Mouse (Mus musculus) neural tube, embryonic 14.5 days (tissue): ENCODE measurements around the gene Cd300ld2. TPM values are rescaled to one million over a fixed set of nuclear protein-coding genes. Genes with fewer than 3 reads are reported as not detected.
"Not testable (repeated sequence)": the region's sequence is repeated elsewhere in the genome, so short reads cannot be mapped to it uniquely, and the experiment has no call there.

Source experiments
- ATAC-seq: fragments of 200-750 bp; cut with Nextera tagmentation; 2 replicates; pipeline ENCODE4 v1.8.0; 2017; ENCODE audit warnings: low read depth, mild to moderate bottlenecking, moderate TSS enrichment, moderate library complexity
- H3K27ac ChIP-seq: fragments of 300-500 bp; sonication (generic); 2 replicates; pipeline ENCODE4 v1.5.1; 2014; ENCODE audit warnings: low read depth, mild to moderate bottlenecking, control low read depth, low read length, moderate library complexity, mixed read lengths
- H3K27me3 ChIP-seq: fragments of 300-500 bp; sonication (generic); 2 replicates; pipeline ENCODE4 v1.6.1; 2014; ENCODE audit warnings: low read length; ENCODE audit not compliant: control insufficient read depth, insufficient read depth
- H3K36me3 ChIP-seq: fragments of 300-500 bp; sonication (generic); 2 replicates; pipeline ENCODE4 v1.6.1; 2014; ENCODE audit warnings: low read length, mixed read lengths; ENCODE audit not compliant: control insufficient read depth, insufficient read depth
- H3K4me1 ChIP-seq: fragments of 300-500 bp; sonication (generic); 2 replicates; pipeline ENCODE4 v1.6.1; 2014; ENCODE audit warnings: low read length; ENCODE audit not compliant: control insufficient read depth, insufficient read depth
- H3K4me2 ChIP-seq: fragments of 300-500 bp; sonication (generic); 2 replicates; pipeline ENCODE4 v1.6.1; 2014; ENCODE audit warnings: mild to moderate bottlenecking, low read depth, low read length, control low read depth
- H3K4me3 ChIP-seq: fragments of 300-500 bp; sonication (generic); 2 replicates; pipeline ENCODE4 v1.5.1; 2014; ENCODE audit warnings: low read depth, low read length, control low read depth, mixed read lengths
- H3K9ac ChIP-seq: fragments of 300-500 bp; sonication (generic); replicated peaks from 2 replicates; pipeline ENCODE4 v1.6.1; 2014; ENCODE audit warnings: low read depth, mild to moderate bottlenecking, control low read depth, low read length, mixed read lengths
- H3K9me3 ChIP-seq: fragments of 300-500 bp; sonication (generic); 2 replicates; pipeline ENCODE4 v1.6.1; 2016; ENCODE audit warnings: low read length; ENCODE audit not compliant: control insufficient read depth
- WGBS: fragments of 180-500 bp; shearing (Covaris S2); extraction: QIAGEN DNeasy Blood & Tissue Kit; methylation state at CpG from one replicate; pipeline ENCODE4 v1.1.7; 2014; 5-methylcytosine and 5-hydroxymethylcytosine counted together
- polyA plus RNA-seq: library from polyadenylated mRNA; unstranded; fragments of >200 nt; fragmentation: Nextera tagmentation; extraction: Ambion mirVana; gene quantifications from 2 replicates; pipeline ENCODE4 v1.2.1, GENCODE M21; 2014

Gene Cd300ld2
- polyA plus RNA-seq, result not detected in 2 replicates

DNA sequence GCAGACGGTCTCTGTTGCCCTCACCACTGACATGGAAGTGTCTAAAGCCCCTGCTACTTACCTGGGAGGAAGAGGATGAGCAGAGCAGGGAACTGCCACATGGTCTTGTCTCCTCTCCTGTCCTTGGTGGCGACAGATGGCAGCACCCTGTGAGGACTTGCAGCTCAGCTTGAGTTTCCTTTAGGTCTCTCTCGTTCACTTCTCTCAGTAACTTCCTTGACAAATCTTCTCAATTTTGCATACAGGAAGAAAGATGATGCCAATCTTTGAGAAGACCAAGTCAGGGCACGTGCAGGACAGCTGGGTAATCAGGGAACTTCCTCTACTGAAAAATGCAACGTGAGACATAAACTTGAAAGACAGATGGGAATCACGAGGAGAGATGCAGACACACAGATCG lies at the start of gene Cd300ld2:
Gene Cd300ld2 (minus strand): TSS at position 101 of the 400 bp plus-strand sequence.
- not testable (repeated sequence) for H3K4me2 ChIP-seq, H3K9ac ChIP-seq, ATAC-seq, H3K27me3 ChIP-seq, H3K4me3 ChIP-seq, H3K9me3 ChIP-seq, H3K27ac ChIP-seq, H3K36me3 ChIP-seq, H3K4me1 ChIP-seq
- no CpG with 5 or more reads among the region's 7 CpGs for WGBS

DNA sequence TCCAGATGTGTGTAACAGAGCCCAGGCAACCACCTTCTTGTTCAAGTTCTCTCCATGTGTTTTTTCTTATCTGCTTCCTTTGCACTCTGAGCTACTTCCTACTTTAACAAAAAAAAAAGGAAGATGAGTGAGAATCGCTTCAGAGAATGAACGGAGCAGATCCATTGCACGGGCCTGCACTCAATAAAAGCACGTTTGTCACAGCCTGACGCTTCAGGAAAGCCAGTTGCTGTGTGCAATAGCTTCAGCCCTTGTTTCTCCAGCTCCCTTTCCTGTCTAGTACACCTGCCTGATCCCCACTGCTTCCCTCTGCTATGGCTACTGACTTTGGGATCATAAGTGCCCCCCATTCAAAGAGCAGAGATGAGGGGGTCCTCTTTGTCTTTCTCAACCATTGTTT lies 46.1 kb upstream of the Cd300ld2 start, which contains the start of gene Cd300e:
Gene Cd300e (minus strand): TSS at position 101 of the 400 bp plus-strand sequence.
- no peak for ATAC-seq
- Histone ChIP-seq H3K27ac (no peak within 1 kb of the TSS), H3K9me3 (no peaks in the 10 kb centered on the region), H3K36me3 (no peaks in the 10 kb centered on the region), H3K27me3 (no peaks in the 10 kb centered on the region), H3K9ac (no peak within 1 kb of the TSS), H3K4me3 (no peak within 1 kb of the TSS), H3K4me2 (no peak within 1 kb of the TSS), H3K4me1 (no peaks in the 10 kb centered on the region)
- WGBS, result 31% methylated on average over 5 of the region's 5 CpGs

DNA sequence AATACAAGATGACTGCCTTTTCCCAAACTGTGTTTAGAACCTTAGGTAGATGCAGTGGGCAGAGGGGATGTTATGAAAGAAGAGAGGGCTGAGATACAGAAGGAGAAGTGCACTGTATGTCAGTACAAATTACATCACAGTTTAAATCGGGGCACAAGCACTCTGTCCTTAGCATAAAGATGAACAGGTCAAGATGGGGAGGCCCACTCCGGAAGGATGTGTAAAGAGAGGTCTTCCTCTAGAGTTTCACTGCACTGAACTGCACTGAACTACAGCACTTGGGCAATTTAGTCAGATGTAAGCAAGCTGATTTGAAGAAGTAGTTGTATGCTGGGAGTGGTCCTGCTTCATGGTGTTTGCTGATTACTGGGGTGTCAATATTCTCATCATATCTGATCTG lies 43.8 kb upstream of the Cd300ld2 start:
- WGBS, result 87% methylated on average over 2 of the region's 2 CpGs

DNA sequence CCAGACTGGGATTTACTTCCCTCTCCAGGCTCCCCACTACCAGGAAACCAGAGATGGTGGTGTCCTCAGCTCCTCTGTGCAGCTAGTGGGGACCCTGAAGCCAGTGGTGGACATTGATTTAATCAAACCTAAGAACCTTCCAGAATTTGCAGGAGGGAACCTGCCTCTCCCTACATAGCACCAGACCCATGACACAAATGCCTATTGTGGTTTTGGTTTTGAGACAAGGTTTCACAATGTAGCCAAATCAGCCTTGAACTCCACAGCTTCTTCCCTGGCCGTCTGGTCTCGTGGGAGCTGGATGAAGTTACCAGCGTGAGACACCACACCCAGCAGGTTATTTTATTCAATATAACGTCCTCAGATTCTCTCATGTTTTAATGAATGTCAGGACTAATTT lies 42.7 kb upstream of the Cd300ld2 start:
- Histone ChIP-seq H3K4me2 (no peak overlapping the region), H3K9me3 (no peaks in the 10 kb centered on the region), H3K9ac (no peak overlapping the region), H3K27ac (no peak overlapping the region), H3K27me3 (no peaks in the 10 kb centered on the region), H3K36me3 (no peaks in the 10 kb centered on the region), H3K4me1 (no peaks in the 10 kb centered on the region), H3K4me3 (no peak overlapping the region)
- no peak for ATAC-seq
- 86% methylated on average over 4 of the region's 4 CpGs for WGBS

More for the DNA sequence above, 43.8 kb upstream of the Cd300ld2 start:
- no peaks in the 10 kb centered on the region for H3K4me1 ChIP-seq
- no peaks in the 10 kb centered on the region for H3K36me3 ChIP-seq
- H3K9ac ChIP-seq, result no peak overlapping the region
- no peak overlapping the region for H3K27ac ChIP-seq
- no peaks in the 10 kb centered on the region for H3K9me3 ChIP-seq
- H3K4me2 ChIP-seq, result no peak overlapping the region
- H3K27me3 ChIP-seq, result no peaks in the 10 kb centered on the region
- no peak overlapping the region for H3K4me3 ChIP-seq
- ATAC-seq, result no peak

DNA sequence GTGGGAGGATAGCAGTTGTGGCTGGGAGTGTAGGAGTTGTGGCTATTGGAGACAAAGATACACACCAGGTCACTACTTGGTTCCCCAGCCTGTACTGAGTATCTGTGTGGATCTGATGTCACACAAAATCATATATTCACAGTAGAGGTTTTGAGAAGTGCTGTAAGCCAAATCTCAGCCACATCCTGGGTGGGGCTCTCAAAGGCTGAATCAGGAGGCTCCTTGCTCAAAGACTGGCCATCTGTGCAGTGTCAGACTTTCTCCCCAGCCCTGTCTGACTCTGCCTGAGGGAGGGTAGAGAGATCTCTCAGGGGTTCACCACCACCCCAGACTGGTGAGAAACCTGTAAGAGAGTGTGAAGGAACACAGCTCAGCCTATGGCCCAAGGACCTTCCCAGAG lies 38.5 kb upstream of the Cd300ld2 start:
- no peak overlapping the region for H3K4me3 ChIP-seq
- H3K4me2 ChIP-seq, result no peak overlapping the region
- ATAC-seq, result no peak
- H3K27ac ChIP-seq, result no peak overlapping the region
- no peak overlapping the region for H3K9ac ChIP-seq
- H3K36me3 ChIP-seq, result no peaks in the 10 kb centered on the region
- no peaks in the 10 kb centered on the region for H3K9me3 ChIP-seq
- no peaks in the 10 kb centered on the region for H3K27me3 ChIP-seq
- H3K4me1 ChIP-seq, result no peaks in the 10 kb centered on the region

DNA sequence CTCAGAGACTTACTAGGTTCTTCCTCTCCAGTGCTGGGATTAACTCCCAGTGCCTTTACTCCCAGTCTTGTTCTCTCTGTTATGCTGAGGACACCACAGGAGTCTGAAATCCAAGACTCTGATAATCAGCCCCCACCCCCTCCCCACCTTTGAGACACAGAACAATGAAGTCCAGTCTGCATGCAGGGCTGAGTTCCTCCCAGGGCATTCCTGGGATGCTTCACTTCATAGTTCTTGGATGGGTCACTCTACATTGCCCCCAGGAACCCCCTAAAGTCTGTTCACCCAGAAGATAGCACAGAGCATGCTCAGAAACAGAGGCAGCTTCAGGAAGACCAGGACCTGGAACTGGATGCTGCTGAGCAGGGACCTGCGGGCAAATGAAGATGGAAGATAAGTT lies 37.0 kb upstream of the Cd300ld2 start:
- 86% methylated on average over 1 of the region's 1 CpGs for WGBS
- H3K4me2 ChIP-seq, result no peak overlapping the region

DNA sequence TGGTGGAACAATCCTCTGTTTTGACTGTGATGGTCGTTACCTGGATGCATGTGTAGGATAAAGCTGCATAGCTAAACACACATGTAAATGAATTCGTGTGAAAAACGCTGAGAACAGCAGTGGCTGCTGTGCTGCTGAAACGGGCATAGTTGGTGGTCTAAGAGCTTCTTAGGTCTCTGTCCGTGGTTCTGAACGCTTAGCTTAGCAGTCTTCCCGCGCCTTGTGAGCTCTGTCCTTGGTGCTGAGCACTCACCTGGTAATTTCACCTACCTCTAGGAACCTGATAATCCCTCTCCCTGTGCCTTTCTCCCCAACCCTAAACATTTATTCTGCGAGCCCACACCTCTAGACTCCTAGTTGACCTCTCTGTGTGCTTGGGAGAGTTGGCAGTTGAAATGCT lies 36.2 kb upstream of the Cd300ld2 start:
- WGBS, result 5% methylated on average over 9 of the region's 9 CpGs
- Histone ChIP-seq H3K9ac (no peak overlapping the region), H3K27ac (no peak overlapping the region), H3K27me3 (no peaks in the 10 kb centered on the region), H3K4me1 (no peaks in the 10 kb centered on the region), H3K36me3 (no peaks in the 10 kb centered on the region), H3K4me2 (no peak overlapping the region), H3K4me3 (no peak overlapping the region), H3K9me3 (no peaks in the 10 kb centered on the region)
- no peak for ATAC-seq

More for the DNA sequence above, 37.0 kb upstream of the Cd300ld2 start:
- ATAC-seq, result no peak
- H3K9ac ChIP-seq, result no peak overlapping the region
- H3K4me1 ChIP-seq, result no peaks in the 10 kb centered on the region
- H3K27me3 ChIP-seq, result no peaks in the 10 kb centered on the region
- no peaks in the 10 kb centered on the region for H3K36me3 ChIP-seq
- H3K4me3 ChIP-seq, result no peak overlapping the region
- no peak overlapping the region for H3K27ac ChIP-seq
- H3K9me3 ChIP-seq, result no peaks in the 10 kb centered on the region

DNA sequence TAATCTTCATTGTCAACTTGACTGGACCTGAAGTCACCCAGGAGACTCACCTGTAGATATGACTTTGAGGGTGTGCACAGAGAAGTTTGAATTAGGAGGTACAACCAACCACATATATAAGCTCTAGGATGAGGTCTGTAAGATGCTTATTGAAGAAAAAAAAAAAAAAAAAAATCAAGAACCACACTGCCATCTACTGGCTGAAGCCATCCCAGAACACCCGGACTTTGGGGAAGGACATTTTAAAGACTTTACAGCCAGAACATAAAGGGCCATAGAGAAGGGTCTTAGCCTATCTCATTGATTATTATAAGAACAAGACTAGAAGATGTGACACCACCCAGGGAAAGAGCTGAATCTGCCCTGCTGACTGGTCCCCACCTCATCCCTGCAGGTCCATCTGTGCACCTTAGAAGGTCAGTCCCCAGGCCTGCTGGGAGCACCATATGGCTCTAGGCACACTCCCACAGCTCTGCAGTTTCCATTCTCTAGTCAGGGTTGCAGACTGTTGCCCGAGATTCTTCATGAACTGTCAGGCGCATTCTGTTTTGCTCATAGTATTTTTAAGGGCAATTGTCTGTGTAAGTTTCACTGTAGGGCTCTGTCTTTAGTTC lies 33.4 kb upstream of the Cd300ld2 start:
- Histone ChIP-seq H3K4me1 (no peaks in the 10 kb centered on the region), H3K27me3 (no peaks in the 10 kb centered on the region), H3K36me3 (no peaks in the 10 kb centered on the region), H3K9ac (no peak overlapping the region), H3K4me2 (no peak overlapping the region), H3K9me3 (no peaks in the 10 kb centered on the region), H3K4me3 (no peak overlapping the region), H3K27ac (no peak overlapping the region)
- 44% methylated on average over 3 of the region's 3 CpGs for WGBS
- ATAC-seq, result no peak

DNA sequence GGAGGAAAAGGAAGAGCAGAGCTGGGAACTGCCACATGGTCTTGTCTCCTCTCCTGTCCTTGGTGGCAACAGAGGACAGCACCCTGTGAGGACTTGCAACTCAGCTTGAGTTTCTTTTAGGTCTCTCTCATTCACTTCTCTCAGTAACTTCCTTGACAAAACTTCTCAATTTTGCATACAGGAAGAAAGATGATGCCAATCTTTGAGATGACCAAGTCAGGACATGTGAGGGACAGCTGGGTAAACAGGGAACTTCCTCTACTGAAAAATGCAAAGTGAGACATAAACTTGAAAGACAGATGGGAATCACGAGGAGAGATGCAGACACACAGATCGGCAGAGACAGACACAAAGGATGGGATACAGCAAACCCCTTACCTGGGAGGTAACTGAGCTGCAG lies 32.3 kb upstream of the Cd300ld2 start, which contains the start of gene Cd300ld3:
Gene Cd300ld3 (minus strand): TSS at position 151 of the 400 bp plus-strand sequence.
- Histone ChIP-seq H3K27ac (no peak within 1 kb of the TSS), H3K36me3 (no peaks in the 10 kb centered on the region), H3K4me2 (no peak within 1 kb of the TSS), H3K4me1 (no peaks in the 10 kb centered on the region), H3K4me3 (no peak within 1 kb of the TSS), H3K9ac (no peak within 1 kb of the TSS), H3K27me3 (no peaks in the 10 kb centered on the region), H3K9me3 (no peaks in the 10 kb centered on the region)
- no peak for ATAC-seq
- 73% methylated on average over 2 of the region's 2 CpGs for WGBS
